Mouse (Mus musculus): ENCODE results near the gene Wdr31. TPM values are rescaled to one million over a fixed set of nuclear protein-coding genes. Genes with fewer than 3 reads are reported as not detected.

Wdr31 gene
- polyA plus RNA-seq (2015; fragmentation: Nextera tagmentation; extraction: Ambion mirVana) = 0.86 and 0.88 TPM in 2 replicates

- peak within 1 kb of the TSS; percentile 52 for H3K9ac ChIP-seq
Observed at GRCm38 (mm10) chr4:62470598-62471051, at the start of gene Wdr31. Wdr31 (minus strand) TSS chr4:62470896.

GRCm38 (mm10) chr4:62519849-62520233, 49.1 kb upstream of the Wdr31 start, which contains the start of gene Alad:
Alad (minus strand) TSS chr4:62519918.
- peak within 1 kb of the TSS; percentile 99 for H3K27ac ChIP-seq (replicated peaks)
- H3K36me3 ChIP-seq (replicated peaks) = peaks cover 33% of the 10 kb centered on the region
- H3K4me3 ChIP-seq (replicated peaks) = peak within 1 kb of the TSS; percentile 79
- no peaks in the 10 kb centered on the region for H3K9me3 ChIP-seq (replicated peaks)
- peak; percentile 48 for ATAC-seq (ENCODE audit: insufficient read depth)
- H3K9ac ChIP-seq = peak within 1 kb of the TSS; percentile 91
- peak within 1 kb of the TSS; percentile 90 for H3K4me2 ChIP-seq
- peaks cover 74% of the 10 kb centered on the region for H3K4me1 ChIP-seq (replicated peaks)
- H3K27me3 ChIP-seq = no peaks in the 10 kb centered on the region
- under 1% methylated on average over 37 of the region's 37 CpGs for WGBS (ENCODE audit: insufficient replicate concordance)

More at GRCm38 (mm10) chr4:62470598-62471051, at the start of gene Wdr31:
- peaks cover 12% of the 10 kb centered on the region for H3K4me1 ChIP-seq (replicated peaks)
- 0 out of 2 replicates have a peak, but pooled peaks cover under 1% of the 10 kb centered on the region for H3K27me3 ChIP-seq
- WGBS (ENCODE audit: insufficient replicate concordance) = 2% methylated on average over 30 of the region's 30 CpGs
- H3K36me3 ChIP-seq (replicated peaks) = no peaks in the 10 kb centered on the region
- ATAC-seq (ENCODE audit: insufficient read depth) = peak; percentile 84
- 0 out of 2 replicates have a peak within 1 kb of the TSS, but pooled peaks have one; percentile 16 for H3K27ac ChIP-seq (replicated peaks)
- H3K9me3 ChIP-seq (replicated peaks) = no peaks in the 10 kb centered on the region
- H3K4me3 ChIP-seq (replicated peaks) = peak within 1 kb of the TSS; percentile 68
- H3K4me2 ChIP-seq = peak within 1 kb of the TSS; percentile 90

GRCm38 (mm10) chr4:62519122-62519848, 48.6 kb upstream of the Wdr31 start:
- no peaks in the 10 kb centered on the region for H3K9me3 ChIP-seq (replicated peaks)
- ATAC-seq (ENCODE audit: insufficient read depth) = peak; percentile 6
- H3K4me1 ChIP-seq (replicated peaks) = peaks cover 73% of the 10 kb centered on the region
- H3K27ac ChIP-seq (replicated peaks) = peak overlapping the region; percentile 99
- H3K27me3 ChIP-seq = no peaks in the 10 kb centered on the region
- H3K9ac ChIP-seq = peak overlapping the region; percentile 91
- H3K36me3 ChIP-seq (replicated peaks) = peaks cover 37% of the 10 kb centered on the region
- H3K4me3 ChIP-seq (replicated peaks) = peak overlapping the region; percentile 79
- WGBS (ENCODE audit: insufficient replicate concordance) = 2% methylated on average over 26 of the region's 26 CpGs
- H3K4me2 ChIP-seq = peak overlapping the region; percentile 90

GRCm38 (mm10) chr4:62518416-62519121, 47.9 kb upstream of the Wdr31 start:
- H3K9ac ChIP-seq = peak overlapping the region; percentile 91
- 32% methylated on average over 13 of the region's 13 CpGs for WGBS (ENCODE audit: insufficient replicate concordance)

GRCm38 (mm10) chr4:62517538-62518415, 47.1 kb upstream of the Wdr31 start:
- H3K27ac ChIP-seq (replicated peaks) = peak overlapping the region; percentile 99
- 29% methylated on average over 10 of the region's 10 CpGs for WGBS (ENCODE audit: insufficient replicate concordance)
- no peaks in the 10 kb centered on the region for H3K27me3 ChIP-seq
- H3K4me3 ChIP-seq (replicated peaks) = peak overlapping the region; percentile 79
- H3K4me2 ChIP-seq = peak overlapping the region; percentile 90
- no peaks in the 10 kb centered on the region for H3K9me3 ChIP-seq (replicated peaks)
- peaks cover 73% of the 10 kb centered on the region for H3K4me1 ChIP-seq (replicated peaks)
- peak overlapping the region; percentile 91 for H3K9ac ChIP-seq
- no peak for ATAC-seq (ENCODE audit: insufficient read depth)
- peaks cover 40% of the 10 kb centered on the region for H3K36me3 ChIP-seq (replicated peaks)

More at GRCm38 (mm10) chr4:62518416-62519121, 47.9 kb upstream of the Wdr31 start:
- Histone ChIP-seq H3K4me2 (peak overlapping the region; percentile 90), H3K9me3 (replicated peaks) (no peaks in the 10 kb centered on the region), H3K4me1 (replicated peaks) (peaks cover 73% of the 10 kb centered on the region), H3K4me3 (replicated peaks) (peak overlapping the region; percentile 79), H3K36me3 (replicated peaks) (peaks cover 40% of the 10 kb centered on the region), H3K27me3 (no peaks in the 10 kb centered on the region), H3K27ac (replicated peaks) (peak overlapping the region; percentile 99)
- ATAC-seq (ENCODE audit: insufficient read depth) = no peak

GRCm38 (mm10) chr4:62517046-62517445, 46.4 kb upstream of the Wdr31 start:
- Histone ChIP-seq H3K9ac (peak overlapping the region; percentile 91), H3K27ac (replicated peaks) (peak overlapping the region; percentile 99), H3K9me3 (replicated peaks) (no peaks in the 10 kb centered on the region), H3K4me3 (replicated peaks) (peak overlapping the region; percentile 79), H3K27me3 (no peaks in the 10 kb centered on the region), H3K4me2 (peak overlapping the region; percentile 90), H3K4me1 (replicated peaks) (peaks cover 77% of the 10 kb centered on the region), H3K36me3 (replicated peaks) (peaks cover 40% of the 10 kb centered on the region)
- ATAC-seq (ENCODE audit: insufficient read depth) = peak; percentile 37
- WGBS (ENCODE audit: insufficient replicate concordance) = 13% methylated on average over 8 of the region's 8 CpGs

GRCm38 (mm10) chr4:62516579-62516978, 45.9 kb upstream of the Wdr31 start:
- H3K36me3 ChIP-seq (replicated peaks) = peaks cover 40% of the 10 kb centered on the region
- peak overlapping the region; percentile 90 for H3K4me2 ChIP-seq
- ATAC-seq (ENCODE audit: insufficient read depth) = peak; percentile 90
- H3K4me1 ChIP-seq (replicated peaks) = peaks cover 77% of the 10 kb centered on the region
- peak overlapping the region; percentile 99 for H3K27ac ChIP-seq (replicated peaks)
- no peaks in the 10 kb centered on the region for H3K9me3 ChIP-seq (replicated peaks)
- H3K27me3 ChIP-seq = no peaks in the 10 kb centered on the region
- peak overlapping the region; percentile 79 for H3K4me3 ChIP-seq (replicated peaks)
- H3K9ac ChIP-seq = peak overlapping the region; percentile 91
- WGBS (ENCODE audit: insufficient replicate concordance) = 3% methylated on average over 1 of the region's 1 CpGs

- Histone ChIP-seq H3K4me3 (replicated peaks) (peak overlapping the region; percentile 79), H3K9ac (peak overlapping the region; percentile 91), H3K36me3 (replicated peaks) (peaks cover 43% of the 10 kb centered on the region), H3K4me2 (peak overlapping the region; percentile 90), H3K9me3 (replicated peaks) (no peaks in the 10 kb centered on the region), H3K27me3 (no peaks in the 10 kb centered on the region), H3K27ac (replicated peaks) (peak overlapping the region; percentile 99), H3K4me1 (replicated peaks) (peaks cover 79% of the 10 kb centered on the region)
- 19% methylated on average over 2 of the region's 2 CpGs for WGBS (ENCODE audit: insufficient replicate concordance)
- ATAC-seq (ENCODE audit: insufficient read depth) = peak; percentile 41
Observed at GRCm38 (mm10) chr4:62516079-62516478, 45.4 kb upstream of the Wdr31 start.

- no peaks in the 10 kb centered on the region for H3K9me3 ChIP-seq (replicated peaks)
- ATAC-seq (ENCODE audit: insufficient read depth) = peak; percentile 9; the same call in 1 of the 2 replicates
- H3K27me3 ChIP-seq = no peaks in the 10 kb centered on the region
- peaks cover 49% of the 10 kb centered on the region for H3K36me3 ChIP-seq (replicated peaks)
- H3K9ac ChIP-seq = peak overlapping the region; percentile 91
- peak overlapping the region; percentile 99 for H3K27ac ChIP-seq (replicated peaks)
- H3K4me2 ChIP-seq = peak overlapping the region; percentile 90
- H3K4me3 ChIP-seq (replicated peaks) = peak overlapping the region; percentile 79
- peaks cover 79% of the 10 kb centered on the region for H3K4me1 ChIP-seq (replicated peaks)
- 8% methylated on average over 3 of the region's 3 CpGs for WGBS (ENCODE audit: insufficient replicate concordance)
Observed at GRCm38 (mm10) chr4:62515490-62515889, 44.8 kb upstream of the Wdr31 start.

- no peak for ATAC-seq (ENCODE audit: insufficient read depth)
- 48% methylated on average over 7 of the region's 7 CpGs for WGBS (ENCODE audit: insufficient replicate concordance)
- peak overlapping the region; percentile 99 for H3K27ac ChIP-seq (replicated peaks)
- peaks cover 54% of the 10 kb centered on the region for H3K36me3 ChIP-seq (replicated peaks)
- H3K27me3 ChIP-seq = no peaks in the 10 kb centered on the region
- H3K4me3 ChIP-seq (replicated peaks) = peak overlapping the region; percentile 79
- H3K9ac ChIP-seq = peak overlapping the region; percentile 91
- no peaks in the 10 kb centered on the region for H3K9me3 ChIP-seq (replicated peaks)
- H3K4me1 ChIP-seq (replicated peaks) = peaks cover 79% of the 10 kb centered on the region
- H3K4me2 ChIP-seq = peak overlapping the region; percentile 90
Observed at GRCm38 (mm10) chr4:62514995-62515394, 44.3 kb upstream of the Wdr31 start.

Measured in liver, embryonic 15.5 days (tissue).